17 mouse cellular contexts compared by ENCODE assay signal in the genomic region with DNA sequence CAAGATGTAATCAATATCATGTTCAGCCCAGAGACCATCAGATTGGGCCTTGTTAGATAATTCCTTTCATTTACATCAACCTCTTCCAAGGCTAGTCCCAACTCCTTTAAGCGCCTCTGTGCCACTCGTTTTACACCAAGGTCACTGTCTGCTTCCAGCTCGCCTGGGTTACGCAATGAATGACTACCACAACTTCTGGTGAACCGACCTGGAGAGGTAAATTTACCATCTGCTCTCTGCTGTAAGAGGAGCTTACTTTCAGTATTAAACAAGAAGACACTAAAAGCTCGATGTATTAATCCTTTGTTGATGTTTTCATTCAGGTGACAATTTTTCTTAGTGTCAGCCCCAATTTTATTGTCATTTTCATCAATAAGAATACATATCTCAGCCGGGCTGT.
"Had no signal": no experiment of that assay in that cellular context is flagged by ENCODE, and none has a peak within 500 bp of the region (broad histone marks: within the 10 kb centered on the region; RNA-seq: fewer than 3 reads in every experiment).

No protein-coding gene starts in this region.

- H3K27ac ChIP-seq: neural tube, embryonic 12.5 days; neural tube, embryonic 13.5 days; neural tube, embryonic 15.5 days; stomach, embryonic 15.5 days; stomach, postnatal 0 days had no signal

- H3K9me3 ChIP-seq: neural tube, embryonic 12.5 days; neural tube, embryonic 13.5 days; neural tube, embryonic 15.5 days; stomach, embryonic 15.5 days had no signal

- H3K4me1 ChIP-seq: neural tube, embryonic 12.5 days; neural tube, embryonic 13.5 days; stomach, embryonic 15.5 days had no signal

- H3K4me3 ChIP-seq: neural tube, embryonic 12.5 days; neural tube, embryonic 13.5 days; neural tube, embryonic 15.5 days; stomach, embryonic 15.5 days had no signal

- H3K27me3 ChIP-seq: neural tube, embryonic 12.5 days; neural tube, embryonic 13.5 days; neural tube, embryonic 15.5 days; stomach, embryonic 15.5 days had no signal

- H3K4me2 ChIP-seq: neural tube, embryonic 12.5 days; neural tube, embryonic 13.5 days; neural tube, embryonic 15.5 days; stomach, embryonic 15.5 days had no signal

- H3K36me3 ChIP-seq: neural tube, embryonic 12.5 days; neural tube, embryonic 13.5 days; neural tube, embryonic 15.5 days; stomach, embryonic 15.5 days had no signal

- DNase-seq: retina, postnatal 1 day; right cerebral cortex, adult 18-20 months; right cerebral cortex, postnatal 14 days; right cerebral cortex, postnatal 25 days; right cerebral cortex, postnatal 4 days; spleen, adult 18-20 months; thymus, adult 18-20 months; thymus, adult 2 months; thymus, postnatal 14 days; thymus, postnatal 25 days; thymus, postnatal 36 days; thymus, postnatal 4 days had no signal

- H3K9ac ChIP-seq: neural tube, embryonic 12.5 days; neural tube, embryonic 13.5 days; neural tube, embryonic 15.5 days; stomach, embryonic 15.5 days had no signal
